Mouse (Mus musculus) fibroblast of lung, adult 2 months (primary cell): ENCODE data around the gene Cacna1a.
"Not testable (repeated sequence)": the region's sequence is repeated elsewhere in the genome, so short reads cannot be mapped to it uniquely, and the experiment has no call there.

Experiments used
- DNase-seq: peaks from one replicate; pipeline ENCODE4 v3.0.0-alpha.2; 2011; ENCODE audit warnings: low read depth

Cacna1a gene

GRCm38 (mm10) chr8:84474456-84474855 lies 86.2 kb downstream of the Cacna1a start:
- DNase-seq, result no peak

DNA sequence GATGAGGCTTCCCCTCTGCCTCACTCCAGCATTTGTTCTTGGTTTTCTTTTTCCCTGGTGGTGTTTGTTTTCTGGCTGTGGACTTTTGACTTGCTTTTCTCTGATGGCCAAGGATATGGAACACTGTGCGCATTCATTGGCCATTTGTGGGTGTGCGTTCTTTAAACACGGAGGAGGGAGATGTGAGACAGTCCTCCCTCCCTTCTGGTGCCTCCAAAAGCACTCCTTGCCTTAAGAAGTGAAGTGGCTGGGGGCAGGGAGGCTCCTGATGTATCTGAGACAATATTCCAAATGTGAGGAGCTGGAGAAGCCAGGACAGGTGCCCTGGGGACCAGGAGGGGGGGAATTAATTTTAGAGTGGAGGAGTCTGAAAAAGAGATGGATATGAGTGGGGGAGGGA lies 89.1 kb downstream of the Cacna1a start:
- DNase-seq, result no peak

GRCm38 (mm10) chr8:84483004-84483403 lies 94.8 kb downstream of the Cacna1a start:
- no peak for DNase-seq

- no peak for DNase-seq
Measured at GRCm38 (mm10) chr8:84485366-84485765, 97.1 kb downstream of the Cacna1a start.

DNA sequence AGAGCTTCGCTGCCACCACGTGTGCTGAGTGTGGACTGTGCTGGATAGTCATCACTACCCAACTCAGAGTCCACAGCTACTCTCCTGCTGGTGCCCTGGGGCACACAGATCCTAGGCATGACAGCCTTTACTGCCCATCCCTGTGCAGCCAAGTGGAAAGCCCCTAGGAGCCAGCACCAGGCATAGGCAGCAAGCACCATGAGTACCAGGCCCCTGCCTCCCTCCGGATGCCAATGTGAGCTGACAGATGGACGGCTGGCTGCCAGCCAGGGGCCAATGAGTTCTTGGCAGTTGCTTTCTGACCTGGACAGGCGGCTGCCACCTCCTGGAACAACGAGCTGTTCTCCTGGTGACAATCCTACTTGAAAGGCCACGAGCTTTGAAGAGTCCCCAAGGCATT lies 97.6 kb downstream of the Cacna1a start:
- DNase-seq, result no peak

DNA sequence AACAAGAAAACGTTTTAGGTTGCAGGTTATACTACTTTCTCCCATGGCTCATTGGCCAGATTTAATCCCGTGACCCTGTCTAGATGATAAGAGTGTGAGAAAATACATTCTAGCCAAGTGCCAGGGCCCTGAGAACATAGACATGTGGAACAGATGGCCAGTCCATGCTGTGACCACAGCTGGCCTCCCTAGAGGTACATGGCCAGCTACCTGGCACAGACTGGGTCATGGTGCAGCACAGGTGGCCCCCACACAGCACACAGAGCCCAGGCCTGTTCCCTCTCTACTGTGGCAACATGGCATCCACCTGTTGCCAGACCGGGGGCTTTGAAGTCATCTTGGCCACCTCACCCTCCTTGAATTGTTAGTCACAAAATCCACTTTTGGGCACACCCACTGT lies 101.0 kb downstream of the Cacna1a start:
- no peak for DNase-seq

DNA sequence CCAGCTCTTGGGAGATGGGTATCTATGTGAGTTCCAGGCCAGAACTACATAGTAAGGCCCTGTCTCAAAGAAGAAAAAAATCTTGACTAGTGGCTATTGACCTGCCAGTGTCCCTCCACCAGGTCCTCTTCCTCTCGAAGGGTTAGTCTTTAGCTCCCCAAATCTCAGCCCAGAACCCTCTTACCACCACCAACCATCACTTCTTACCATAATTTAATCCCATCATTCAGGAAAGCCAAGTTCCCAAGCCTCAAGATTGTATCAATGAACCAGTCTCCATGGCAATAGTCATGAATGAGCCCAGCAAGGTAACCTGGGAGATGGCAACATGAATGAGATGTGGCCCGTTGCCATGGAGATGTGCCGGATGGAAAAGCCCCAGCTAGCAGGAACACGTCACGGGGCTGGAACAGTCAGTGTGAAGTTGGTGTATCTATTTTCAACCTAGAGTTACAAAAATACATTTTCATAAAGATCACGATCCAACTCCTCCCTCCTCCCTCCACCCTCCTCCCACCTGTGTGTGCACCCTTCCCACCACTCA lies 106.4 kb downstream of the Cacna1a start:
- DNase-seq, result no peak

DNA sequence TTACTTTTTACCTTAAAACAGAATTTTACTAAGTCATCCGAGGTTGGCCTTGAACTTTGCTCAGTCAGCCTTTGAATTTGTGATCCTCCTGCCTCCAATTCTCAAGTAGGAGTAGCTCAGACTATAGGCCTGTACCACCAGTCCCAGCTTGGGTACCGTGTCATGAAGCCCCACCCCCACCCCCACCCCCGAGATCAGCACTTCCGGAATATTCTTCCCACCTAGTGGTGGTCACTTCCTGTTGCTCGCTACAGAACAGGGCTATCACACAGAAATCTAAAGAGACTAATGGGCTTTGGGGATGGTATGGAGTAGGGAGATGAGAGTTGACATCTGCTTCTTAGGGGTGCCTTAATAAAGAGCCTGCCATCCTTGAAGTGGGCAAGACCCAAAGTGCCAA lies 112.9 kb downstream of the Cacna1a start:
- no peak for DNase-seq

- DNase-seq, result peak; percentile 20
Measured at GRCm38 (mm10) chr8:84501671-84502308, 113.5 kb downstream of the Cacna1a start.

DNA sequence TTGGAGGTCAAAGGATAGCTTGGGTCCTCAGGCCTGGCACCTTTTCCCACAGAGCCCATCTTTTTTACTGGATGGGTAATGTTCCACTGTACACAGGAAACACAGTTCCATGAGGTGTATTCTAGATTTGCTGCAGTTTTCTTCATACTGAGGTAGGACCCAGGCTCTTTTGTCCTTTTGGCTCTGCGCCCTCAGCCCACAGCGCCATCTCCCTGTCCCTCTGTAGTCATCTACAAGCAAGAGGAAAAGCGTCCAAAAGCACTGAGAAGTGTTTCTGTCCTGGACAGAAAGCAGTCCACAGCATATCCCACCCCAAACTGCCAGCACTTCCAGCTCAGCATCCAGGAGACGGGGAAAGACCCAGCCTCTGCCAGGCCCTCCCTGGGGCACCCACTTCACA lies 114.4 kb downstream of the Cacna1a start:
- DNase-seq, result no peak

- DNase-seq, result no peak
Measured at GRCm38 (mm10) chr8:84507220-84507619, 119.0 kb downstream of the Cacna1a start.

- not testable (repeated sequence) for DNase-seq
Measured at GRCm38 (mm10) chr8:84509764-84510163, 121.5 kb downstream of the Cacna1a start.

GRCm38 (mm10) chr8:84511621-84512020 lies 123.4 kb downstream of the Cacna1a start:
- no peak for DNase-seq

- DNase-seq, result no peak
Measured at GRCm38 (mm10) chr8:84513765-84514164, 125.5 kb downstream of the Cacna1a start.

GRCm38 (mm10) chr8:84518180-84518579 lies 129.9 kb downstream of the Cacna1a start:
- DNase-seq, result no peak

- no peak for DNase-seq
Measured at GRCm38 (mm10) chr8:84518720-84519119, 130.5 kb downstream of the Cacna1a start.

DNA sequence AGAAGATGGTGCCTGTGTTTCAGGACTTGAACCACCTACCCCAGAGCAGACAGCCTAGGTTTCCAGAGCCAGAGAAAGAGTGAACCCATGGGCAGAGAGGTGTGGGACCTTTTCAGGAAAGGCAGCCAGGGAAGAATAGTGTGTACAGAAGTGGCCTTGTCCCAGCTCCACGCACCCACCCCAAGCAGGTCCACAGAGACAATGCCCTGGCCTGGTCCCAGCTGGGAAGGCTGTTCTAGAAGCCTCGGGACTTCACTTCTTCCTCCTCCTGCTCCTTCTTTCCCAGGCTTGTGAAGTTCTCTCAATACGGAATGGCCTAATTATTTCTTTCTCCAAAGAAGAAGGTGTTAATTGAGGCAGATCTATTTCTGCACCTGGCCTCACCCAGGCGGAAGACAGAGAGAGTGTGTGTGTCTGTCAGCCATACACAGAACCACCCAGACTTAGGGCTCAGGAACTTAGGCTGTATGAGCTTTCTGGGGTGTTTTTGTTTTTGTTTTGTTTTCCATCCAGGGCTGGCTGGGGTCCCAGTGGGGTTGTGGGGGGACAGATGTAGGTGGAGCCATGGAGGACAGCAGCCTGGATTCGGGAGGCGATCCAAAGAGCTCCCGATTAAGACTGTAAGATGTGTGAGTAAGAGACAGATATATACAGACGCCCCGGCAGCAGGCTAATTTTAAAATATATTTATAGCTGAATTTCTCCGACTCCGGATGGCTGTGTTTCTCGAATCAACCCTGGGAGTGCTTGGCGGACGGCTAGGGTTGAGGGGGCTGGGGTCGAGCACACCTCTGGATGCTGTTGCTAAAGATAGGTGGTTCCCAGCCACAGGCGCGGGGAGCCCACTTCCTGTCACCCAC lies 131.8 kb downstream of the Cacna1a start:
- no peak for DNase-seq

- DNase-seq, result no peak
Measured at GRCm38 (mm10) chr8:84520999-84521398, 132.8 kb downstream of the Cacna1a start.

- no peak for DNase-seq
Measured at GRCm38 (mm10) chr8:84528036-84528435, 139.8 kb downstream of the Cacna1a start.

GRCm38 (mm10) chr8:84529548-84529947 lies 141.3 kb downstream of the Cacna1a start:
- DNase-seq, result no peak

GRCm38 (mm10) chr8:84532725-84533124 lies 144.5 kb downstream of the Cacna1a start:
- no peak for DNase-seq

- no peak for DNase-seq
Measured at GRCm38 (mm10) chr8:84533341-84533740, 145.1 kb downstream of the Cacna1a start.

- DNase-seq, result no peak
Measured at GRCm38 (mm10) chr8:84536917-84537316, 148.7 kb downstream of the Cacna1a start.
